Mouse (Mus musculus) fat pad, adult 2 months (tissue): ENCODE results near the gene Mrpl41.
A peak's percentile ranks its signal among the peaks of the same experiment; 100 is the strongest.

Experiments
- DNase-seq: peaks from one replicate; pipeline ENCODE4 v3.0.0-alpha.2; 2011; ENCODE audit warnings: low read depth, low spot score; ENCODE audit errors: extremely low read depth

Gene Mrpl41

GRCm38 (mm10) chr2:24942092-24942491, 32.8 kb downstream of the Mrpl41 start:
- DNase-seq: no peak

GRCm38 (mm10) chr2:24935057-24935796, 39.7 kb downstream of the Mrpl41 start, which contains the start of gene Arrdc1:
Gene Arrdc1 (minus strand): TSS chr2:24935252.
- DNase-seq: peak; percentile 87

DNA sequence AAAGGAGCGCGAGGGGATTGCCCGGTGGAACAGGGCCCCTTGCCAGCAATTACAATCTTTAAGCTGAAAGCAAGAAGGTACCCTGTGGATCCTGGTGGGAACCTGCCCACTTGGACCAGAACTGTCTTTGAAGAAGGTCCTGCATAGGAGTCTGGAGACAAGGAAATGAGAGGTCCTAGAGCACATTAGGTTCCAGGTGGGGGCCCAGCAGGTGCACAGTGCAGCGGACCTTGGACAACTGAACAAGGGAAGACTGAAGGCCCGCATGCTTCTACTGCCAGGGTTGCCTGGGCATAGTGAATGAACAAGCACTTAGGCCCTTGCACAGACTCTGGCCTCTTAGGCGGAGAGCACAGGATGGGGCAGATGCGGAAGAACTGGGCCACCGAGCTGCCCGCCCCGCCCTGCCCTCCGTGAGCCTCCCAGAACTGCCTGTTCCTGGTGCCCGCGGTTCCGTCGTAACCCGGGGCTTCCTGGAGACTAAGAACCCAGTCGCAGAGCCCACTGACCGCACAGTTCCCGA, 40.4 kb downstream of the Mrpl41 start:
- DNase-seq: no peak

DNA sequence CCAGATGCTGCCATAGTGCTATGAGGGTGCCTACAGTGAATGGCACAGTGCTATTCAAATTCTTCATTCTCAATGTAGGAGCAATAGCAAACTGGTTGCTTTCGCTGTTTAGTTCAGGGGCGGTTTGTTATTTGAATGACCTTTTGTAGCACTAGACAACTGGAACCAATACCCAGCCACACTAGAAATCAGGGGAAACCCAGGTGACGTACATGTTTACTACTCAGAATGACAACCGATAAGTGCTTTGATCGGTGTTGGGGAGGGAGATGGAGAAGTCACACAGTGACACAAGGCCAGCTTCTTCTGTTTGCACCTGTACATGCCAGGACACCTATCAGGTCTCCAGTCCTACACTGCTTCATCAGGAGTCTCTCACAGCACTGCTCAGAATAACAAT, 45.3 kb downstream of the Mrpl41 start:
- no peak for DNase-seq

DNA sequence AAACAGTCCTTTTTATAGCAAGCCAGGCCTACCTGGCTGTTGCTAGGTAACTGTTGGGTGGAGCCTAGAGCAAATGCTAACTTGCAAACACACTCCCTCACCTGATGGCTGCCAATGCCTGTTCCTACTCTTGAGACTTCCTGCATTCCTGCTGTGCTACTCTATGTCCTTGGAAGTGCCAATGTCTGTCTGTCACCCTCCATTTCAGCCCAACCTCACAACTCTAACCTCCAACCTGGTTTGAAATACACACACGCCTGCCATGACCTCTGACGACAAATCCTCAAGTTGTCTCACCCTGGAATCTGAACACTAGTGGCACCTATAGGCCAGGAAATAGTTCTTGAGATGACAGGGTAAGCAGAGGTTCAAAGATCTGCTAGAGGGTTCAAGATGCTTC, 45.8 kb downstream of the Mrpl41 start:
- no peak for DNase-seq

DNA sequence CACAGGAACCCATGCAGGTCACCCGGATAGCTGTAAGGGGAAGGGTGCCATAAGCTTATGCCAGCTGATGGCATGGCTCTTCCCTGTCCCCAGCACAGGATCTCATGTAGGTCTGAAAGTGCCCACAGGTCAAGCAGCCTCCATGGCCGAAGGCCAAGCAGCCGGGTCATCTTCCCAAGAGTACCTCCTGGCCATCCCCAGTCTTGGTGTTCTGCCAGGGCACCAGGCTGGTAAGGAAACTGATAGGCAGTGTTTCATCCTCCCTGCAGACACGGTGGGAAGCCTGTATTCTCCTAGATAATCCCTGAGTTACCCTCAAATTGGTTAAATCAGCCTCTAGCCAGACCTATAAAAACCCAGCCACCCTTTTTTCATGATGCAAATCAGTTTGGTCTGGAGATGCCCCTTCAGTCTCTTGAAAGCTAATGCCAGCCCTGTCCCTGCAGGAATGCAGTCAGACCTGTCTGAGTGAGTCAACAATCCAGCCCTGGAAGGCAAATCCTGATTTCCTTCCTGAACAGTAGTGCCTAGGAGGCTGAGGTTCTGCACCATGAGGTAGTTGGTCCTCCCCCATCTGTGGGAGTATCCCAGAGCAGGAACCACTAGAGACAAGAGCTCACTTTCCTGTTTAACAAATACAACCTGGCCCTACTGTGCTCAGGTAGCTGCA, 47.0 kb downstream of the Mrpl41 start:
- DNase-seq: peak; percentile 70

DNA sequence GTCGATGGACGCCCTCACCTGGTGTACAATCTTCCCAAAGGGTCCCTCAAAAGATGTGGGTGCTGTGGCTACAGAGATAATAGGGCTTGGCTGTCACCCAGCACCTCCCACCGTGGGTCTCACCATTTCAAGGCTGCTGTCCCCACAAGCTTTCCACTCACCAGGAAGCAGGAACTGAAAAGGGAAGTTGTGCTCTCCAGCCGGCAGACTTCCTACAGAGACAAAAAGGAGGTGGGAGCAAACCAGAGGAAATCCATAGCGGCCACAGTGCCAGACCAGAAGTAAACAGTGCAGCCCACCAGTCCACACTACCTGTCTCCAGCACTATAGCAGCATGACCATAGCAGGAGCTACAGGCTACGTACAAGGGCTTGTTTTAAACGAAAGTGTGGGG, 47.9 kb downstream of the Mrpl41 start:
- DNase-seq: no peak

DNA sequence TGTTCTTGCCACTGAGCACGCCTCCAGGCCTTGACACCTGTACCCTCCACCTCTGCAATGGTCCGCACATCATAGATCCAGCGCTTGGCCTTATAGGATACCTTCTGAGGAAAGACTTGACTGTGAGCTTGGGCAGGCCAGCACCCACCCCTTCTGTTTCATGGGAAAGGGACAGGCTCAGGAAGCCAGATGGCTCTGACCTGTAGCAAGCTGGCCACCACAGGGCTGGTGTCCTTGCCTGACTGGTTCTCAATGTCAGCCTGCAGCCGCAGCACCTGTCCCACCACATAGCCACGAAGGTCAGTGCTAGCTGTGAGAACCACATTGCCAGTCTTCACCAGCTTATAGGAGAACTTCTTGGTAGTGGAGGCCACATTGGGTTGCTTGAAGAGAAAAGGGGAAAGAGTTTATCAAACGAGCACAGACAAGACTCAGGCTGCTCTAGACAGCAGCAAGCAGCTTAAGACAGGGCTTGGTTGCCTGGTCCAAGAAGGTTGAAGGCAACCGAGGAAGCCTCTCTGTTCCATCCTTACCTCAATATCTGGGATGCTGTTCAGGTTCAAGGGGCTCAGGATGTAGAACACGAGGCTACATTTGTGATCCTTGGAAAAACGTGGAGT, 48.4 kb downstream of the Mrpl41 start:
- no peak for DNase-seq

DNA sequence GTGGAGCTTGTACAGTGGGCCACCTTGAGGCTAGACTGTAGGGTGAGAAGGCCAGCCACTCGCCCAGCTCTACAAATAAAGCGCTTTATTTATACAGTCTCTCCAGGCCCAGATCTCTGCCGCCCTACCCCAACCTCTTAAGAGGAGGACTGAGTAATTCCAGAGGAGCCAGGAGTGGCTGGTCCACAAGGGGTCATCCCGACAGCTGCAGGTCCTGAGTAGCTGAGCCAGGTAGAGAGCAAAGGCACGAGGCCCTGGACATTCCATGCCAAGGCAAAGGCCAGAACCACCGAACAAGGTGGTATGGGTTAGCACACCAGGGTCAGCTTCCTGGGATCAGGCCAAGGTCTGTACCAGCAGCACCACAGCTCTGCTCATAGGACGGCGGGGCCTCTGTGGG, 49.6 kb downstream of the Mrpl41 start:
- DNase-seq: no peak
